Mouse (Mus musculus): ENCODE results near the gene Klhdc4.

Klhdc4 gene

GRCm38 (mm10) chr8:121850018-121850417, 20.6 kb upstream of the Klhdc4 start:
- DNase-seq (ENCODE audit: low spot score in 2 of 2), result peak; percentile 85

DNA sequence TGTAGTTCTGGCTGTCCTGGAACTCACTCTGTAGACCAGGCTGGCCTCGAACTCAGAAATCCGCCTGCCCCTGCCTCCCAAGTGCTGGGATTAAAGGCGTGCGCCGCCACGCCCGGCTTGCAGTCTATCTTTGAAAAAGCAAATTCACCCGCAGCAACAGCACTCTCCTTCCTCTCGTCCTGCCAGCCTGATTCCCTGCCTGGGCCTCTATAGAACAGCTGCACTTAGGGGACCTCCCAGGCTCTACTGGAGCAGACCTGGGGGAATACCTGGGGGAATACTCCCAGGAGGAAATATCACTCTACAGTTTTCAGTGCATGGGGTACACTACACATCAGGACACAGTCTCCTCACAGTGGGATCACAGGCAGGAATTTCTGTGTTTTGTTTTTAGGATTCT, 19.9 kb upstream of the Klhdc4 start:
- peak in 1 of 2 experiments; percentile 13 for DNase-seq (ENCODE audit: low spot score in 2 of 2)

DNA sequence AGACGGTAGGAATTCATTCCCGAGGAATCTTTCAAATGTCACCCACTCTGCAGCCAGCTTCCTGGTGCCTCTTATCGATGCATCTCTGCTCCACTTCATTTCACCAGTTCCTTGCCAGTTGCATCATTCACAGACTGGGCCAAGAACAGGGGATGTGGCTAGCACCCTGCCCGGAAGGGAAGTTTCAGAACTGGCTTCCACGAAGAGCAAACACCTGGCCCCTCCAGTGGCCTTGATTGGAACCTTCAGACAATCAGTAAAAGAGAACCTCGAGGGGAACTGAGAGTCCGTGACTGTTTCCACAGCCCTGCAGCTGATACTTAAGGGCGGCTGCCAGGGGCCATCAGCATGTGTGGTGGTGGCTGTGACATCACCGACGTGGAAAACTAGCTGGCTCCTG, 19.1 kb upstream of the Klhdc4 start:
- DNase-seq (ENCODE audit: low spot score in 2 of 2), result peak in 1 of 2 experiments; percentile 15

- DNase-seq (ENCODE audit: low spot score in 2 of 2), result peak in 1 of 2 experiments; percentile 11
Observed at GRCm38 (mm10) chr8:121847987-121848386, 18.6 kb upstream of the Klhdc4 start.

DNA sequence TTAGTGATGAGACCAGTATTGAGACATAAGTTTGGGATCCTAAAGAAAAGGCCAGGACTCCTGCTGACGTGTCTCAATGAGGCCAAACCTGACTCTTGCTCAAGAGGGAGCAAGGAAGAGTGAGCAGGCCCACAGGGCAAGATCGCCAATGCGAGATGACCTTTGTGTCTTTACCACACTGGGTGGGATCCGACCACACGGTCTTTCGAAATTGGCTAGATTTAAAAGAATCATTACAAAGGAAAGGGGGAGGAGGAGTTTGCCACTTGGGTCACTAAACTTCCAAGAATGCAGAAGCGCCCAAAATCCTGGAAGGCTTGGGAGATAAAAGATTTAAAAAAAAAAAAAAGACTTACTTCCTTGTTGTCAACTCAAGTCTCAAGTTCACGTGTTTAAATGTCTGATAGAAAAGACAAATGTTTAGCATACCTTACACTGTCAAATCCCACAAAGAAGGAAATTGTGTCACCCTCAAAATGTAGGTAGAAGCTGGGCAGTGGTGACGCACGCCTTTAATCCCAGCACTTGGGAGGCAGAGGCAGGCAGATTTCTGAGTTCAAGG, 18.0 kb upstream of the Klhdc4 start:
- peak in 1 of 2 experiments; percentile 13 for DNase-seq (ENCODE audit: low spot score in 2 of 2)

DNA sequence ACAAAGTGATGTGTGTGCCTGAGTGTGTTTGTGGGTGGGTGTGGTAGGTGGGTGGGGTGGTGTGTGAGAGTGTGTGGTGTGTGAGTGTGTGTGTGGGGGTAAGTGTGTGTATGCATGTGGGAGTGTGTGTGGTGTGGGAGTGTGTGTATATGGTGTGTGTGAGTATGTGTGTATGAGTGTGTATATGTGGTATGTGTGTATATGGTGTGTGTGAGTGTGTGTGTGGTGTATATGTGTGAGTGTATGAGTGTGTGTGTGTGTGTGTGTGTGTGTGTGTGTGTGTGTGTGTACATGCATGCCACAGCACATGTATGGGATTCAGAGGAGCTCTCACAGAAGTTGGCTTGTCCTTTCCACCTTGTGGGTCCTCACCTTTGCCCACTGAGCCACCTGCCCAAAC, 17.4 kb upstream of the Klhdc4 start:
- DNase-seq (ENCODE audit: low spot score in 2 of 2), result no peak

GRCm38 (mm10) chr8:121844765-121845164, 15.4 kb upstream of the Klhdc4 start:
- DNase-seq (ENCODE audit: low spot score in 2 of 2), result no peak

GRCm38 (mm10) chr8:121843184-121843733, 13.9 kb upstream of the Klhdc4 start:
- DNase-seq (ENCODE audit: low spot score in 2 of 2), result no peak

- peak in 1 of 2 experiments; percentile 12 for DNase-seq (ENCODE audit: low spot score in 2 of 2)
Observed at GRCm38 (mm10) chr8:121842064-121842955, 12.9 kb upstream of the Klhdc4 start.

DNA sequence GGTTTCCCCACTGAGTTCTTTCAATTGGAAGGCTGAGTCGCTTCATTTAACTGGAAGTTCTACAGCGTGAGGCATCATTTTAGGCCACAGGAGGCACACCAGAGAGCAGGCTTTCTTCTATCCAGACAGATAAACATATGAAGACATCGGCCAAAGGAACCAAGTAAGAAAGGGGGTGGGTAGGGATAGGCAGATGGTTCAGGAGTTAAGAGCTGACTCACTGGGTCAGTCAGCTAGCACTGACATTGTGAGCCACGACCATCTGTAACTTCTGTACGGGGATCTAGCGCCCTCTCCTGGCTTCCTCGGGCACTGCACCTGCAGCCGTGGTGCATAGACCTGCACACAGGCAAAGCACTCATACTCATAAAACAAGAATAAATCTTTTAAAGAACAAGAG, 11.9 kb upstream of the Klhdc4 start:
- peak; percentile 66 to 71 for DNase-seq (ENCODE audit: low spot score in 2 of 2)

DNA sequence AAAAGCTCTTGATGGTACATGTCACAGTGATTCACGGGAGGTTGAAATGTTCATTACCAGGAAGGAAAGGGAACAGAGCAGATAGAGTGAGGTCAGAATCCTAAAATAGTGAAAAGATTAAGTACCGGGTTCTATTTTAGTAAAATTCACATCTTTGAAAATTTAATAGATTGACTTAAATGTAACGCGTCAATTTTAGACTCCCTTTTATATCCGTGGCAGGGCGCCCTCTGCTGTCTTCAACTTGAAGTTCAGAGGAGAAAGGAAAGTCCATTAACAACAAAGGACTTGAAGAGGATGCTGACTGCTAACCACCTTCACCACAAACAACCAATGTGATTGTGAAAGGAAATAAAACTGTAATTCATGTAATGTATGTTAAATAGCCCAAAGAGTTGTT, 3.1 kb upstream of the Klhdc4 start:
- DNase-seq (ENCODE audit: low spot score in 2 of 2), result peak; percentile 78 to 86

GRCm38 (mm10) chr8:121832061-121832460, 2.7 kb upstream of the Klhdc4 start:
- peak in 1 of 2 experiments; percentile 8 for DNase-seq (ENCODE audit: low spot score in 2 of 2)

DNA sequence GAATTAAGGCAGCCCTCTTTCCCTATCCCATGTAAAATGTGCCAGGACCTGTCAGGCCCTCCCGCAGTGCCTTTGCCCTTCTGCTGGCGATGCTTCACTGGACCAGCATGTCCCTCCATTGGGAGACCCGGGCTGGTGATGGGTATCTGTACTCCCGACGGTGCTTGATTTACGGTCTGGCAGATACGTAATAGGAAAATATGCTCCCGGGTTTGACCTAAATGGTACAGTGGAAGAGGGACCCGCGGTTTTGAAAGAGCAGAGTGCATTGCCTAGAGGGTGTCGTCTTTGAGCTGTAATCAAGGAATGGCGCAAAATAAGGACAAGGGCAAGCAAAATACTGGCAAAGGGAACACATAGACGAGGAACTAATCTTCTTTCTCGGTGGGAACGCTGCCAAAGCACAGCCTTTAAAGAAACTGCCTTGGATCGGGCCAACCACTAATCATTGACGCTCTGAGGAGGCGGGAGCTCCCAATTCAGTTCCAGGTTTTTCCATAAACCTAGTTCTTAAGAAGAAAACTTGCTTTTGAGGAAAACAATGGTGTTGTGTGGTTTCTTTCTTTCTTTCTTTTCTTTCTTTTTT, 501 bp upstream of the Klhdc4 start:
- DNase-seq (ENCODE audit: low spot score in 2 of 2), result peak; percentile 77 to 78

GRCm38 (mm10) chr8:121828376-121829023, 869 bp downstream of the Klhdc4 start:
- peak in 1 of 2 experiments; percentile 15 for DNase-seq (ENCODE audit: low spot score in 2 of 2)

DNA sequence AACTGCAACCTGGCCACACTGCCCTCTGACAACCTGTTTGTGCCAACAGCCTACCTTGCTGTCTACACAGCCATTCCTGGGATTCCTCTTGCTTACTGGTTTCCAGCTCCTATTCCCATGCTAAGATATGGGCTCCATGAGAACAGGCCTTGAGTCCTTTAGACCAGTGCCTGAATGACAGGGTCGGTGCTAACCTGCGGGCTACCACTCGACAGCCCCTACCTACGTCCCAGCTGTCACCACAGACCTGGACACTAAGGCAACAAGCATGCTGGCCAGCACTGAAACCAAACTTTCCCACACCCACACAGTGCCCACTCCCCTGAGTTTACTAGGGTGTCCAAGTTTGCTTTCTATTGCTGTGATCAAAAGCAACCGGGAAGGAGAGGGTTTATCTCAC, 1.6 kb downstream of the Klhdc4 start:
- DNase-seq (ENCODE audit: low spot score in 2 of 2), result peak in 1 of 2 experiments; percentile 15

DNA sequence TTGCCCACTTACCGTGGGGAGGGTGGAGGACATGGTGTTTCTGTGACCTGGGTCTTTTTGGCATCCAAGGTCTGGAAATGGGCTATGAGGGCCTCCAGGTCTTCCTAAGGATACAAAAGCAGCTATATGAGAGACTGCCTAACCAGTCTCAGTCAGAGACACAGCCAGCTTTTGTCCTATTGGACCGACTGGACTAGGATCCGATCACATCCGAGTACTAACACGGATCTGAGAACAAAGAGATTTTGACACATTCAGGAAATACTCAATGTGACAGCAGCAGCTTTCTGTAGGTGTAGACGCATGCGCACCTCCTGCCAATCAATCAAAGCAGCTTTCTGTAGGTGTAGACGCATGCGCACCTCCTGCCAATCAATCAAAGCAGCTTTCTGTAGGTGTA, 7.6 kb downstream of the Klhdc4 start:
- peak in 1 of 2 experiments; percentile 6 for DNase-seq (ENCODE audit: low spot score in 2 of 2)

- peak in 1 of 2 experiments; percentile 15 for DNase-seq (ENCODE audit: low spot score in 2 of 2)
Observed at GRCm38 (mm10) chr8:121821320-121821719, 8.0 kb downstream of the Klhdc4 start.

GRCm38 (mm10) chr8:121820840-121821239, 8.5 kb downstream of the Klhdc4 start:
- peak in 1 of 2 experiments; percentile 16 for DNase-seq (ENCODE audit: low spot score in 2 of 2)

DNA sequence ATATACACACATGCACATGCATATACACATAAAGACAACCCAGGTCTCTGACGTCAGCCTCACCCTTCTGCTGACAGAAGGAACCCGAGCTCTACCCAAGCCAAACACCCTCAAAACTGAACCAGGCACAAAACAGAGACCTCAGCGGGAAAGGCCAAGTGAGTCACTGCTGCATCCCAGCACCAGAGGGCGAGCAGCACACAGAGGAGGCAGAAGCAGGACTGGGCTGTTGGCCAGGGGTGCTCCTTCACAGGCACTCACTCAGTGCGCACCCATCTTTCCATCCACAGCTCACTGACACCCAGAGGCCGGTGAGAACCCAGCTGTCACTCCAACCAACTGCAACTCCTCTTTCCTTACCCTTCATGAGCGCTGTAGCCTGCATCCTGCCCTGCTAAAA, 11.1 kb downstream of the Klhdc4 start:
- peak in 1 of 2 experiments; percentile 20 for DNase-seq (ENCODE audit: low spot score in 2 of 2)

GRCm38 (mm10) chr8:121811931-121812570, 17.3 kb downstream of the Klhdc4 start:
- DNase-seq (ENCODE audit: low spot score in 2 of 2), result no peak

DNA sequence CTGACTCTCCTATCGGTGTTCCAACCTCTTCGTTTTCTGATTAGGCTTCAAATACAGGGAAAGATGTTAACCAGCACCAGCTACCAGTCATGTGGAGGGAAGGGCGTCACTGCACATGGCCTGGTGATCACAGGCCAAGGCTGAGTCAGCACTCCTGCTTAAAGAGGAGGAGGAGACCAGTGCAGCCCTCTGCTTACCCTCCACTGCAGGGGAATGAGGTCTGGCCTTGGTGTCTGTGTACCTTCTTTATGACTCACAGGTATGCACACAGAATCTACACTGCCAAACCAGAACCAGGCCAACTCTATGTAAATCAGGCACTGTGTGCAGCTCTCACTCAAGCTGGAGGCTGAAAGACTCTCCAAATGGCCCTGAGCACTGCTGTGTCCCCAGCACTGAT, 17.9 kb downstream of the Klhdc4 start:
- DNase-seq (ENCODE audit: low spot score in 2 of 2), result no peak

Measured in right cerebral cortex, postnatal 10 days (tissue).